Mouse (Mus musculus) left cerebral cortex, adult 11 months (tissue): Measurements from ENCODE around the gene Cox4i1.

Experiments
- DNase-seq: peaks from one replicate; pipeline ENCODE4 v3.0.0; 2022; ENCODE audit warnings: low spot score

Gene Cox4i1

GRCm38 (mm10) chr8:120696401-120697153, 28.6 kb downstream of the Cox4i1 start:
- no peak for DNase-seq

GRCm38 (mm10) chr8:120697154-120697978, 29.3 kb downstream of the Cox4i1 start:
- no peak for DNase-seq

GRCm38 (mm10) chr8:120697979-120698272, 29.9 kb downstream of the Cox4i1 start:
- no peak for DNase-seq

- no peak for DNase-seq
Observed at GRCm38 (mm10) chr8:120698426-120698825, 30.4 kb downstream of the Cox4i1 start.

GRCm38 (mm10) chr8:120699079-120699478, 31.1 kb downstream of the Cox4i1 start:
- DNase-seq: no peak

- DNase-seq: no peak
Observed at GRCm38 (mm10) chr8:120699565-120699964, 31.5 kb downstream of the Cox4i1 start.

- no peak for DNase-seq
Observed at GRCm38 (mm10) chr8:120700053-120700452, 32.0 kb downstream of the Cox4i1 start.

- DNase-seq: no peak
Observed at GRCm38 (mm10) chr8:120701758-120702465, 33.9 kb downstream of the Cox4i1 start.

- no peak for DNase-seq
Observed at GRCm38 (mm10) chr8:120704203-120704602, 36.2 kb downstream of the Cox4i1 start.

- DNase-seq: no peak
Observed at GRCm38 (mm10) chr8:120705163-120705562, 37.1 kb downstream of the Cox4i1 start.

- DNase-seq: no peak
Observed at GRCm38 (mm10) chr8:120706193-120706592, 38.2 kb downstream of the Cox4i1 start.

- DNase-seq: no peak
Observed at GRCm38 (mm10) chr8:120709176-120709575, 41.2 kb downstream of the Cox4i1 start.

- no peak for DNase-seq
Observed at GRCm38 (mm10) chr8:120715200-120715599, 47.2 kb downstream of the Cox4i1 start.

GRCm38 (mm10) chr8:120715996-120716680, 48.1 kb downstream of the Cox4i1 start:
- DNase-seq: no peak

- DNase-seq: no peak
Observed at GRCm38 (mm10) chr8:120719586-120720236, 51.7 kb downstream of the Cox4i1 start.

GRCm38 (mm10) chr8:120723025-120723424, 55.0 kb downstream of the Cox4i1 start:
- no peak for DNase-seq
